Mouse (Mus musculus): ENCODE measurements at regions not wholly inside any gene's neighbourhood (a gene's known extent, or its start where the extent isn't known, plus 50 kb on each side); places are given as distances from the start of the nearest gene placed in this dataset.

GRCm38 (mm10) chr11:45158282-45158681 lies 541.2 kb downstream of the Ebf1 start:
- H3K4me2 ChIP-seq (ENCODE audit: low read depth, low read length, severe bottlenecking) = no peak overlapping the region
- no peak for DNase-seq (ENCODE audit: low spot score)
- H3K9me3 ChIP-seq (ENCODE audit: control insufficient read depth, low read length) = no peaks in the 10 kb centered on the region
- H3K36me3 ChIP-seq (ENCODE audit: control insufficient read depth, insufficient read depth, low read length) = no peaks in the 10 kb centered on the region
- H3K4me3 ChIP-seq (ENCODE audit: low read depth, low read length) = no peak overlapping the region
- WGBS = 84% methylated on average over 2 of the region's 2 CpGs
- H3K27me3 ChIP-seq (ENCODE audit: control insufficient read depth, insufficient read depth, low read length) = no peaks in the 10 kb centered on the region
- no peaks in the 10 kb centered on the region for H3K4me1 ChIP-seq (replicated peaks; ENCODE audit: control insufficient read depth, insufficient read depth, low read length)
- no peak overlapping the region for H3K9ac ChIP-seq (ENCODE audit: low read length)
- ATAC-seq (replicated peaks; ENCODE audit: low FRiP score) = no peak
- no peak overlapping the region for H3K27ac ChIP-seq (ENCODE audit: low read depth, low read length)

GRCm38 (mm10) chr11:45160871-45161270 lies 543.8 kb downstream of the Ebf1 start:
- no peaks in the 10 kb centered on the region for H3K4me1 ChIP-seq (replicated peaks; ENCODE audit: control insufficient read depth, insufficient read depth, low read length)
- no peaks in the 10 kb centered on the region for H3K36me3 ChIP-seq (ENCODE audit: control insufficient read depth, insufficient read depth, low read length)
- 86% methylated on average over 8 of the region's 8 CpGs for WGBS
- H3K4me2 ChIP-seq (ENCODE audit: low read depth, low read length, severe bottlenecking) = no peak overlapping the region
- H3K27ac ChIP-seq (ENCODE audit: low read depth, low read length) = no peak overlapping the region
- no peaks in the 10 kb centered on the region for H3K9me3 ChIP-seq (ENCODE audit: control insufficient read depth, low read length)
- DNase-seq (ENCODE audit: low spot score) = no peak
- H3K9ac ChIP-seq (ENCODE audit: low read length) = no peak overlapping the region
- no peak for ATAC-seq (replicated peaks; ENCODE audit: low FRiP score)
- H3K27me3 ChIP-seq (ENCODE audit: control insufficient read depth, insufficient read depth, low read length) = no peaks in the 10 kb centered on the region
- no peak overlapping the region for H3K4me3 ChIP-seq (ENCODE audit: low read depth, low read length)

- DNase-seq (ENCODE audit: low spot score) (no peak), ATAC-seq (replicated peaks; ENCODE audit: low FRiP score) (no peak)
- Histone ChIP-seq H3K9ac (ENCODE audit: low read length) (no peak overlapping the region), H3K27ac (ENCODE audit: low read depth, low read length) (no peak overlapping the region), H3K4me1 (replicated peaks; ENCODE audit: control insufficient read depth, insufficient read depth, low read length) (no peaks in the 10 kb centered on the region), H3K36me3 (ENCODE audit: control insufficient read depth, insufficient read depth, low read length) (no peaks in the 10 kb centered on the region), H3K4me2 (ENCODE audit: low read depth, low read length, severe bottlenecking) (no peak overlapping the region), H3K27me3 (ENCODE audit: control insufficient read depth, insufficient read depth, low read length) (no peaks in the 10 kb centered on the region), H3K9me3 (ENCODE audit: control insufficient read depth, low read length) (no peaks in the 10 kb centered on the region), H3K4me3 (ENCODE audit: low read depth, low read length) (no peak overlapping the region)
- 80% methylated on average over 2 of the region's 2 CpGs for WGBS
Observed at GRCm38 (mm10) chr11:45173546-45173945, 556.4 kb downstream of the Ebf1 start.

- H3K9ac ChIP-seq (ENCODE audit: low read length) = no peak overlapping the region
- H3K4me3 ChIP-seq (ENCODE audit: low read depth, low read length) = no peak overlapping the region
- H3K4me2 ChIP-seq (ENCODE audit: low read depth, low read length, severe bottlenecking) = no peak overlapping the region
- H3K27ac ChIP-seq (ENCODE audit: low read depth, low read length) = no peak overlapping the region
- H3K4me1 ChIP-seq (replicated peaks; ENCODE audit: control insufficient read depth, insufficient read depth, low read length) = no peaks in the 10 kb centered on the region
- ATAC-seq (replicated peaks; ENCODE audit: low FRiP score) = no peak
- DNase-seq (ENCODE audit: low spot score) = no peak
- 94% methylated on average over 2 of the region's 2 CpGs for WGBS
- H3K9me3 ChIP-seq (ENCODE audit: control insufficient read depth, low read length) = no peaks in the 10 kb centered on the region
- no peaks in the 10 kb centered on the region for H3K36me3 ChIP-seq (ENCODE audit: control insufficient read depth, insufficient read depth, low read length)
- no peaks in the 10 kb centered on the region for H3K27me3 ChIP-seq (ENCODE audit: control insufficient read depth, insufficient read depth, low read length)
Observed at GRCm38 (mm10) chr11:45174071-45174470, 557.0 kb downstream of the Ebf1 start.

- DNase-seq (ENCODE audit: low spot score) (no peak), ATAC-seq (replicated peaks; ENCODE audit: low FRiP score) (no peak)
- H3K4me1 ChIP-seq (replicated peaks; ENCODE audit: control insufficient read depth, insufficient read depth, low read length) = no peaks in the 10 kb centered on the region
- no peaks in the 10 kb centered on the region for H3K36me3 ChIP-seq (ENCODE audit: control insufficient read depth, insufficient read depth, low read length)
- no peak overlapping the region for H3K27ac ChIP-seq (ENCODE audit: low read depth, low read length)
- H3K27me3 ChIP-seq (ENCODE audit: control insufficient read depth, insufficient read depth, low read length) = no peaks in the 10 kb centered on the region
- no peak overlapping the region for H3K9ac ChIP-seq (ENCODE audit: low read length)
- H3K9me3 ChIP-seq (ENCODE audit: control insufficient read depth, low read length) = no peaks in the 10 kb centered on the region
- 87% methylated on average over 10 of the region's 10 CpGs for WGBS
- no peak overlapping the region for H3K4me2 ChIP-seq (ENCODE audit: low read depth, low read length, severe bottlenecking)
- H3K4me3 ChIP-seq (ENCODE audit: low read depth, low read length) = no peak overlapping the region
Observed at GRCm38 (mm10) chr11:45174811-45175798, 558.0 kb downstream of the Ebf1 start.

GRCm38 (mm10) chr11:45176971-45177370 lies 559.9 kb downstream of the Ebf1 start:
- H3K4me3 ChIP-seq (ENCODE audit: low read depth, low read length) = no peak overlapping the region
- no peak overlapping the region for H3K27ac ChIP-seq (ENCODE audit: low read depth, low read length)
- H3K9me3 ChIP-seq (ENCODE audit: control insufficient read depth, low read length) = no peaks in the 10 kb centered on the region
- no peaks in the 10 kb centered on the region for H3K27me3 ChIP-seq (ENCODE audit: control insufficient read depth, insufficient read depth, low read length)
- H3K4me2 ChIP-seq (ENCODE audit: low read depth, low read length, severe bottlenecking) = no peak overlapping the region
- no peaks in the 10 kb centered on the region for H3K36me3 ChIP-seq (ENCODE audit: control insufficient read depth, insufficient read depth, low read length)
- 92% methylated on average over 3 of the region's 3 CpGs for WGBS
- H3K9ac ChIP-seq (ENCODE audit: low read length) = no peak overlapping the region
- ATAC-seq (replicated peaks; ENCODE audit: low FRiP score) (no peak), DNase-seq (ENCODE audit: low spot score) (no peak)
- H3K4me1 ChIP-seq (replicated peaks; ENCODE audit: control insufficient read depth, insufficient read depth, low read length) = no peaks in the 10 kb centered on the region

- no peaks in the 10 kb centered on the region for H3K4me1 ChIP-seq (replicated peaks; ENCODE audit: control insufficient read depth, insufficient read depth, low read length)
- H3K27me3 ChIP-seq (ENCODE audit: control insufficient read depth, insufficient read depth, low read length) = no peaks in the 10 kb centered on the region
- H3K27ac ChIP-seq (ENCODE audit: low read depth, low read length) = no peak overlapping the region
- no peak overlapping the region for H3K4me2 ChIP-seq (ENCODE audit: low read depth, low read length, severe bottlenecking)
- WGBS = 87% methylated on average over 7 of the region's 7 CpGs
- no peak for DNase-seq (ENCODE audit: low spot score)
- H3K9ac ChIP-seq (ENCODE audit: low read length) = no peak overlapping the region
- ATAC-seq (replicated peaks; ENCODE audit: low FRiP score) = no peak
- no peaks in the 10 kb centered on the region for H3K36me3 ChIP-seq (ENCODE audit: control insufficient read depth, insufficient read depth, low read length)
- H3K9me3 ChIP-seq (ENCODE audit: control insufficient read depth, low read length) = no peaks in the 10 kb centered on the region
- H3K4me3 ChIP-seq (ENCODE audit: low read depth, low read length) = no peak overlapping the region
Observed at GRCm38 (mm10) chr11:45178036-45178435, 560.9 kb downstream of the Ebf1 start.

- no peaks in the 10 kb centered on the region for H3K36me3 ChIP-seq (ENCODE audit: control insufficient read depth, insufficient read depth, low read length)
- H3K27ac ChIP-seq (ENCODE audit: low read depth, low read length) = no peak overlapping the region
- H3K27me3 ChIP-seq (ENCODE audit: control insufficient read depth, insufficient read depth, low read length) = no peaks in the 10 kb centered on the region
- no peaks in the 10 kb centered on the region for H3K9me3 ChIP-seq (ENCODE audit: control insufficient read depth, low read length)
- no peaks in the 10 kb centered on the region for H3K4me1 ChIP-seq (replicated peaks; ENCODE audit: control insufficient read depth, insufficient read depth, low read length)
- no peak overlapping the region for H3K9ac ChIP-seq (ENCODE audit: low read length)
- WGBS = 85% methylated on average over 1 of the region's 1 CpGs
- no peak overlapping the region for H3K4me3 ChIP-seq (ENCODE audit: low read depth, low read length)
- ATAC-seq (replicated peaks; ENCODE audit: low FRiP score) (no peak), DNase-seq (ENCODE audit: low spot score) (no peak)
- H3K4me2 ChIP-seq (ENCODE audit: low read depth, low read length, severe bottlenecking) = no peak overlapping the region
Observed at GRCm38 (mm10) chr11:45179019-45179418, 561.9 kb downstream of the Ebf1 start.

Data from forebrain, embryonic 11.5 days (tissue).